Mouse (Mus musculus) myocyte (in vitro differentiated cells): Measurements from ENCODE around the gene Prpf31.

ENCODE experiments used
- CEBPB ChIP-seq: IDR thresholded peaks from 2 replicates; pipeline ENCODE4 v1.6.1; 2011; ENCODE audit warnings: mild to moderate bottlenecking, moderate library complexity; ENCODE audit not compliant: poor library complexity, insufficient read depth, severe bottlenecking
- MAX ChIP-seq: IDR thresholded peaks from one replicate; pipeline ENCODE4 v1.6.1; 2011; ENCODE audit warnings: low read depth, mild to moderate bottlenecking, control low read depth
- MYOD1 ChIP-seq, 3 experiments: IDR thresholded peaks; one replicate each; pipeline ENCODE4 v1.6.1; 2011; ENCODE audit warnings: control low read depth in 2 of 3, low read depth in 2 of 3, mild to moderate bottlenecking in 2 of 3, moderate library complexity in 1 of 3; ENCODE audit not compliant: insufficient read length in 2 of 3, control insufficient read depth in 1 of 3
- MYOG ChIP-seq, 3 experiments: IDR thresholded peaks; one replicate each; pipeline ENCODE4 v1.6.1; 2011; ENCODE audit warnings: control low read depth in 2 of 3, low read depth in 2 of 3, mild to moderate bottlenecking in 2 of 3; ENCODE audit not compliant: insufficient read length in 2 of 3, control insufficient read depth in 1 of 3, insufficient read depth in 1 of 3
- POLR2A ChIP-seq: IDR thresholded peaks from one replicate; pipeline ENCODE4 v1.6.1; 2011; ENCODE audit warnings: low read depth, mild to moderate bottlenecking, control low read depth, moderate library complexity; ENCODE audit not compliant: insufficient read length

GRCm38 (mm10) chr7:3643412-3643811, 13.6 kb downstream of the Prpf31 start:
- TF ChIP-seq MAX = no peak
- TF ChIP-seq CEBPB = no peak
- no peak for TF ChIP-seq POLR2A
- no peak for TF ChIP-seq MYOD1 (IDR thresholded peaks at IDR 0.05; ENCODE audit: control insufficient read depth in 1 of 3, insufficient read length in 2 of 3, low read depth in 2 of 3)
- TF ChIP-seq MYOG (IDR thresholded peaks at IDR 0.05; ENCODE audit: control insufficient read depth in 1 of 3, insufficient read depth in 1 of 3, insufficient read length in 2 of 3, low read depth in 2 of 3) = no peak
